Mouse (Mus musculus) thymus, postnatal 36 days (tissue): ENCODE results near the gene Lep.

Source experiments
- DNase-seq, 2 experiments: peaks; one replicate each; pipeline ENCODE4 v3.0.0; 2022; ENCODE audit warnings: mixed read lengths in 2 of 2

Gene Lep

DNA sequence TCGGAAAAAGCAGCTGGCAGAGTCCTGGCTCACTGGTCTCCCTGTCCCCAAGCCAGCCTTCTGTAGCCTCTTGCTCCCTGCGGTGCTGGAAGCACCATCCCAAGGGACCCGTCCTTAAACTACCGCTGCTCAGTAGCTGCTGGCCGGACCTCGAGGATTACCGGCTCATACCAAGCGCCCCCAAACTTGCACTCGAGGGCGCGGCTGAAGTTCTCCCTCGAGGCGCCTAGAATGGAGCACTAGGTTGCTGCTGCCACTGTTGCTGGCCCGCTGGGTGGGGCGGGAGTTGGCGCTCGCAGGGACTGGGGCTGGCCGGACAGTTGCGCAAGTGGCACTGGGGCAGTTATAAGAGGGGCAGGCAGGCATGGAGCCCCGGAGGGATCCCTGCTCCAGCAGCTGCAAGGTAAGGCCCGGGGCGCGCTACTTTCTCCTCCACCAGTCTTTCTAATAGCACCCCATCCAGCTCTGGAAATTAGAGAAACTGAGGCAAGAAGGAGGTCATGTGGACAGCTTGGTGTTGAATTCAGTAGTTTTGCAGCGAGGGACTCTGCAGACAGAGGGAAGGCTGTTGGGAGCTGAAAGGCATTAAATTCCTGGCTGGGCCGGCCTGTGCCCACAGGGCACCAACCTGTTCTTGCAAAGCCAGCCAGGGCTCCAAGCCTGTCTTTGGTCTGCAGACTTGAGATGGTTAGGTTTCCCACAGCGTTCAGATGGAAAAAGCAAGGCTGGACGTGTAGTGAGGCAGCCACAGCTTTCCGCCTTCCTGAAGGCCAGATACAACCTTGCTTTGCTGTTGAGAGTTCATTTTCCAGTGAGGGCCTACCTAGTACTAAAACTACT lies at the start of gene Lep:
TSS of gene Lep (plus strand) at position 375 of the 840 bp plus-strand sequence.
- DNase-seq = no peak

DNA sequence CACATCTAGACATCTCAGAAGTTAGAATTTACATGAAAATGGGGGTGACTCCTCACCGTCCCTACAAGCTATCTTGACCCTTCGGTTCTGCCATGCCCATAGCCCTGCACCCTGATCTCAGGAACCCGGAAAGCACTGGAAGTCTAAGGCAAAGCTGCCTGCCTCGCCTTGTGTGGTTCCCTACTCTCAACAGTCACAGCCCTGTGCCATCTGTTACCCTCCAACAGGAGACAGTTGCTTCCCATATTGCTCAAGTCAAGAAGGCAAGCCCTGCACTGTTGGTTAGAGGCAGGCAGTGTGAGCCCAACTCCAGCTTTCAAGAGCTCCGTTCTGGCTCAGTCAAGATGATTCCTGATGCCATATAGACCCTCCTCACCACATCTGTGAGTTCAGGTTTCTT lies 48.4 kb upstream of the Lep start:
- no peak for DNase-seq

DNA sequence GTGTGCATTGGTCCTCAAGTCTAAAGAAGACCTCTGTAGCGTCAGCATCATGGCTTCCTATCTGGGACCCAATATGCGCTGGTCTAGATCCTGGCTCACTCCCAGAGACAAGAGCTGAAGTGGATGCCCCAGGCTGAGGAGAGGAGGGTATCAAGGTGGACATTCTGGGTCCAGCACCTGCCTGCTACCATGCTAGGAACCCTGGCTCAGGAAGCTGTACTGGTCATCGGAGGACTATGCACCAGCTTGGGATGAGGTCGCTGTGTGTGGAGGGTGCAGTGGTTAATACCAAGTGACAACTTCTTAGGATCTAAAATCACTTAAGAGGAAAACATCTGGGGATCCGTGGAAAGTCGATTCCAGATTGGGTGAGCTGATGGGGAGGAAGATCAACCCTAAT lies 46.8 kb upstream of the Lep start:
- DNase-seq = no peak

DNA sequence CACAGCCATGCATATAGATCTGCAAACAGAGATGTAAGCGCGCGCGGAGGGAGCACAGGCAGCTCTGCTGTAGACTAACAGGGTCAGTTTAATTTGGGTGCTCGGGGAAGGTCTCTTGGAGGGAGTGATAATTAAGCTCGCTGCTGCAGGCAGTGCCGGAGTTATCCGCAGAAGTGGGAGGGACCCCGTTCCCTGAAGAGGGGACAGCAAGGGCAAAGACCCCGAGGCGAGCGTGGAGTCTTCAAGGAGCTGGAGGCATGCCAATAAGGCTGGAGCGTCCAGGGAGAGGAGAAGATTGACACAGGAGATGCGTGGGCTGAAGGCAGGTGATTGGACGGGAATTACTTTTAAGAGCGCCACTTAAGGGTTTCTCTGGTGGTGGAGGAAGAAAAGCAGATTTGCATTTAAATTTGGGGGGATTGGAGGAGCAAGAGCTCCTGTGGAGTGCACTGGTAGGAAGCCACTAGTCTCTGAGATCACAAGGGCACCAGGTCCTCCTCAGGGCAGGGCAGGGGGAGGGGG lies 43.1 kb upstream of the Lep start:
- DNase-seq = no peak

DNA sequence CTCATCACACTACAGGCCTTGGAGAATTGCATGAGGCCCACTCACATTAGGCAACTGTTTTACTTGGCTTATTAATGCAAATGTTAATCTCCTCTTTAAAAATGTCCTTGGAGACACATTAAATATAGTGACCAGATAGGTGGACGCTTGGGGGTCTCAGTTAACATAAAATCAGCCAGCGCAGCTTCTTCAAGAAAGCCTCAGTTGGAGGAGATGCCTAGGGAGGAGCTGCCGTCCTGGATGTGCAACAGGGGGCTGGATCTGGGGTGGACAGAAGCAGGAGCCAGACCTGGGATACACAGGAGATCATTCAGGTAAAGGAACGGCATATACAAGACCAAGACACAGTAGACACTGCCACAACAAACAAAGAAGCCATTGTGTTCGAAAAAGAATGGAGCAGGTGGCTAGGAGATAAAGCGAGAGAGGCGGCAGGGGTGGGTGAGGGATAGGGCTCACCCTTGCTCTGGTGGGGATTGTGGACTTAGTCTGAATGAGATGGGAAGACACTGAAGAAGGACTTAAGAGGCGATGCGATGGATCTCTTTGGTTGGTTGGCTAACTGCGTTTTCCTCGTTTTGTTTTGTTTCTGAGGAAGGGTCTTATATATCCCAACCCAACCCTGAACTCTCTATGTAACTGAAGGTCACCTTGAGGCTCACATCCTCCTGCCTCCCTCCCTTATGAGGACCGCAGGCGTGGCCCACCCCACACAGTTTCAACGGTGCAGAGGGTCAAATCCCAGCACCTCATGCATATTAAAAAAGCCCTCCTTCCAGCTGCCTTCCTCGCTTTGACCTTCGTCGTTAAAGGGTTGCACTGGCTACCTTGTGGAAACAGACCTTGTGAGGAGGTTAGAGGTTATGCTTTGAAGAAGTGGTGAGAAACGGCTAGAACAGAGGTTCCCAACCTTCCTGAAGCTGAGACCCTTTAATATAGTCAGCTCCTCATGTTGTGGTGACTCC lies 40.0 kb upstream of the Lep start:
- DNase-seq = no peak

DNA sequence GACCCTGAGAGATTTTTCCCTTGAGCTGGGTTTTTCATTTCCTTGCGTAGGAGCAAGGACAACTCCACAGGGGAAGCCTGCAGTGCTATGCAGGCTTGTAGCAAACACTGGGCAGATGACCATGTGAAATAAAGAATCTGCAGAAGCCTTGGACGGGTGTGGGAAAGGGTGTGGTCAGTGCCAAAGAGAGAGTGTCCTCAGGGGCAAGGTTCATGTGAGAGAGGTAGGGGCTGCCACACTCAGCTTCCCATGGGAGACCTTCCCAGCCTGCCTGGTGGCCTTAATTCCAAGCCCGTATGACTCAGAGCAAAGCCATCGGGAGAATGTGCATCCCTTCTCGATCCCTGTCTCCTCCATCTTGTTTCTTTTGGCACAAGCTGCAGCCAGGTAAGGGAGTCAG lies 39.1 kb upstream of the Lep start:
- no peak for DNase-seq

DNA sequence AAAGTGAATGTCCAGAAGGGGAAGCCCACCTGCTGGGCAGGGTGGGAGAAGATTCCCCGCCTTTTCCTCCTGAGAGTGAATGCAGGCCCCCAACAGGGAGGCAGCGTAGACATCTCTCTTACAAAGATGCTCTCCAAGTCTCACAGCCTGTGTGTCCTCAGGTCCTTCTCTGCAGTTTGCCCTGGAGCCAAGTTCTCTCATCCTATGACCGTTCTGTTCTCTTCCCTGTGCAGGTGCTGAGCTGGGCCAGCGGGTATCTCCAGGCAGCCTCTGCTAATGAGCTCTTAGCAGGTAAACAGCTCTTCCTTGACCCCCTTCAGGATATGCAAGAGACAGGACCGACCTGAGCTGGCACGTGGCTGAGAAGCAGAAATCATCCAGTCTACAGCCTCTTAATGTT lies 38.5 kb upstream of the Lep start:
- DNase-seq = no peak

DNA sequence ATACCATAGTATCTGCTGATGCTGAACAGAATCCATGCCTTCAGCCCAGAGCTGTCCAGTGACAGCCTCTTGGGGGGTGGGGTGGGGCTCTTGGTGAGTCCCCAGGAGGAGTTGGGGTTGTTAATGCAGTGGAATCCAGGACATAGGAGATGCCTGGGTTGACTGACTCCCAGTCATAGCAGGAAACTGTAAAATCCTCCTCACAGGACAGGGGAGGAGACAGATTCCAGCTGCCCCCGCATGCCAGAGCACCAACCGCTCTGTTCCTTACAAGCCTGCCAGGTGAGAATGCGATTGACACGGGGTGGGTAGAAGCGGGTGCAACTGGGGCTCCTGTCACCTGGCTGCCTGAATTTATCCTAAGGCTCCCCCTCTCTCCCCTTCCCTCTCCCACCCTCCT lies 37.9 kb upstream of the Lep start:
- no peak for DNase-seq

DNA sequence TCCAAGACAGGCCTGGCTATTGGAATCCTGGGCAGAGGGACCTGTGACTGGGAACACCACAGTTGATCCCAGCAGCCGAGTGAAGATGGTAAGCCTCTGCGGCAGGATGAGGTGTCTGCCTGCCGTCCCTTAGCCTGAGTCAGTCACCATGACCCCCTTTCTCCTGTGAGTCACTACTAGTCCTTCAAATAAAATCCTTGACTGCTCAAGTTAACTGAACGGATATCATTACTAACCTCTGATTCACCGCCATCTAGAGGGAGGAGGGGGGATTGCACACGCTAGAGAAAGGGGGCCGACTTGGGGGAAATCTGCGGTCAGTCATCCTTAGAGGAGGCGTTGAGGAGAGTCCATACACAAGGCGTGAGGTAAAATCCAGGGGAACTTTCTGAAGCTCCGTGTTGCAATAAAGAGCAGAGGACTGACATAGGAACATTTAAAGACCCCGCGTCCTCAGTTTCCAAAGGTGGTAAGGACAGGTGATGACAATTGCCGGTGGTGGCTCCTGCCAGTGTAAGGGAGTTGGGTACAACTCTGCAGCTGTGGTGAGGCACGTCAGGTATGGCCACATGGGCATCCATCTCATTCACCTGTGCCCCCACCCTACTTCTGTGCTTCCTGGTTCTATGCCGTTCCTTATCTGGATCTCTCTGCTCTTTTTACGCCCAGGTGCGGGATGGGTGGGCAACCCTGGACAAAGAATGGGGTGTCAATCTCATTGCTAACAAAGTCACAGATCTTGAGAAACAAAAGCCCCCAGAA lies 36.6 kb upstream of the Lep start:
- DNase-seq = peak; percentile 48 to 54

DNA sequence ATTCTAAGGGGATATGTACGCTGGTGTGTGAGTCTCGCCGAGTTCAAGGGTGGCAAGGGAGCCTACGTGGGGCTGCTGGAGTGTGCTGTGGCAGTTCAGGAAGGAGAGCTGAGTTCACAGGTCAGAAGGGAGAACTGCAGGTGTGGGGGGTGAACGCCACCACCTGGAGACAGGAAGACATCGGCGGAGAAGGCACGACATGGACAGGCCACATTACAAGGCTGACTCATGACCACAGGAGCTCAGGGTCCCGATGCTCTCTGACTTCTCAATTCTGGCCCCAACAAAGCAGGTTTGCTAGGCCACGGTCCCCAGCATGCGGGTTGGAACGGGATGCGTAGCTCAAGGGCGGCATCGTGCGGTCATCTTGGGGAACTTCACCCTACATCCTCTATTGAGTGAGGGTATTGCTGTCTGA lies 36.0 kb upstream of the Lep start:
- DNase-seq = peak; percentile 47 to 60

DNA sequence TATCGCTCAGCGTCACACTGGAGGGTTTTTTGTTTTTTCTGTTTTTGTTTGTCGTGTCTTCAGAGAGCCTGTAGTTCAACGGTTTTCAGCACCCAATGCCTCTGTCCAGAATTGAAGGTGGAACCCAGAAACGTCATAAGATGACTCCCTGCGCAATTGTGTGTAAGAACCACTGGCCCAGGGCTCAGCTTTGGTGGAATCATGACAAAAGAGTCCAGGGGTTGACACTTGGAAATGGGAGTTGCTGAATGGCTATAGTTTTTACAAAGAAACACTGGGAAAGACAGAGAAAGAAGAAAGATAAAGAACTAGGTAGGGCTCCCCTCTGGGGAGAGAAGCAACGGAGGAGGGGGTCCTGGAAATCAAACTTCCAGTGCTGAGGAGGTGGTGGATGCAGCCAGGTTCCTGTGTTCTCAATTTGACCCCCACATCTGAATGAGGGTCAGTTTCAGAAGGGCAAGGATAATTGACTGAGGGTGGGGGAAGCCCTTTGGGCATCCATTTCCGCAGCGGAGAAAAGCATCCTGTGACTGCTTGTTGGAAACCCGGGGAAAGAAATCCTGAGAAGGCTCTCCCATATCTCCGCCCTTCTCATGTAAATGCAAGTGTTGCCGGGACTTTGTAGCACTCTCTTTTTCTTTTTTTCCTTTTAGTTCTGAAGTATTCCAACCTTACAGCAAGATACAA lies 34.1 kb upstream of the Lep start:
- no peak for DNase-seq

DNA sequence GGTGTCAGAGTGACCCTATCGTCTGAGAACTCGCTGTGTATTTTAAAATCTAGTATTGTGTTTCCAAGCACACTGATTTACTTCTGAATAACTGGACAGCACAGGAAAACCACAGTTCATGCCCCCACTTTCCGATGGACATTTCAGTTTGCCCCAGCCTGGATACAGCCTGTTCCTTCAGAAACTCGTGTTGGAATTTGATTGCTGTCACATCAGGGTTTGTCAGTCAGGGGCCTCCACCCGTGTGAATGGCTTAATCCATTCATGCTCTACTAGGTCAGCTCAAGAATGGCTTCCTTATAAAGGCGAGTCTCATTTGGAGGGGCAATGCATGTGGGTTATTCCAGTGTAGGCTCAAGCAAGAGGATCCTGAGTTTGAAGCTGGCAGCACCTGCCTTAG lies 33.3 kb upstream of the Lep start:
- DNase-seq = no peak

DNA sequence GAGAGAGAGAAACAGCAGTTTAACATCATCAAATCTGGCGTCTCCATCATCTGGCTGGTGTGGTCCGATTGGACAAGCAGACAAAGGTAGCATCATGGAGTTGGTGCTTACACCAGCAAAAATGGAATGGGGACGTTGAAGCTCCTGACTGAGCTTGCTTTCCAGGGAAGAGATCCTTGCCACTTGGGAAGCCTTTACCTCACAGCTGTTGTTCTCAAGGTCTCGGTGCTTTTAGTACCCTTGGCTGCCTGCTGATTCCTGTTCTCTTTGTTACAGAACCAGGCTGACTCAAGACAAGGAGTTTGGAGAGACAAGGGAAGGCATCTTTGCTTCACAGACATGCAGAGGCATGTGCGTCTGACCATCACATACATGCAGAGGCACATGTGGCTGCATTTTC lies 31.9 kb upstream of the Lep start:
- no peak for DNase-seq

DNA sequence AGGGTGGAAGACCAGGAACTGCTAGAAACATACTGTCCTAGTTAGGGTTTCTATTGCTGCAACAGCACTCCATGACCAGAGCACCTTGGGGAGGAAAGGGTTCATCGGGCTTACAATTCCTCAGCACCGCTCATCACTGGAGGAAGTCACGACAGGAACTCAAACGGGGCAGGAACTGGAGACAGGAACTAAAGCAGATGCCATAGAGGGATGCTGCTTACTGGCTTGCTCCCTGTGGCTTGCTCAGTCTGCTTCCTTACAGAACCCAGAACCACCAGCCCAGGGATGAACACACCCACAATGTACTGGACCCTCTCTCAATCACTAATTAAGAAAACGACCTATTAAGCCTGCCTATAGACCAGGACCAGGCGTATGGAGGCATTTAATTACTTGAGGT lies 30.5 kb upstream of the Lep start:
- no peak for DNase-seq

DNA sequence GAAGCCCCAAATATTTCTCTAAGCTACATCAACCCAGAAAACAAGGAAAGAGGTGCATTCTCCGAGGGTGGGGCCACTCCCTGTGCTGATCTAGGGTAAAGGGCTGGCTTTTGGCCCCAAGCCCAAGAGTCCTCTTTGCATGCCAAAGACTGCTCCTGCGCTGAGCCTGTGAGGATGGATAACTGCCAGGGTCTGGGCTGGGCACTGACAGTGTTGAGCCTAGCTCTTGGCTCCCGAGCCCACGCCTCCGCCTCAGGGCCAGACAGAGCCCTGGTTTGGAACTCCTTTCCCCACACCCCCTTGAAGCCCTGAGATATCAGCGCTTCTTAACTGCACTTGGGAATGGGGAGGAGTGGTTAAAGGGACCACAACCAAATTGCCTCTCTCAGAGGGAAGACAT lies 28.8 kb upstream of the Lep start:
- no peak for DNase-seq

DNA sequence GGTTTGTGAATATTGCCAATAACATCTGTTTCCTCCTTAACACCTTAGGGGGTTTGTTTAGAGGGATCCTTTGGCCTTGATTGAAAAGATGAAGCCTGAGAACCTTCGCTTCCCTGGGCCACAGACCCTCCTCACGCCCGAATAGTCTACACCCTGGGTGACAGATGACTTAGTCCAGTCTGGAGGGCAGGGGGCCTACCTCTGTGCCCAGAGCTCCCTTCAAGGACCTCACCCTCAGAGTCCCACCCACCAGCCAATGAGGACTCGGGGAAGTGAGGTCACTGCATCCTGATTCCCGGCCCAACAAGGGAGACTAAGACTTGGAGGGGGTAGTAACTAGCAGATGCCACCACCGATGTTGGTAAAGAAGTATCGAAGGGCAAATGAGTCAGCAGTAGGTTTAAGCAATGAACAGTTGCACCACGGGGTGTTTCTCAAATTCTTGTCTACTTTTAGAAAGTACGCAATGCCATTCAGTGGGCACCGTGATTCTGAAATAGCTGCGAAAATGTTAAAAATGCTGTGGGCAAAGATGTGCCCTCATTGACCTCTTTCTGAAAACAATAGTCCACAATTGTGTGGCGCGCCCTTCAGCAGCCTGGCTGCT lies 28.2 kb upstream of the Lep start:
- DNase-seq = no peak

DNA sequence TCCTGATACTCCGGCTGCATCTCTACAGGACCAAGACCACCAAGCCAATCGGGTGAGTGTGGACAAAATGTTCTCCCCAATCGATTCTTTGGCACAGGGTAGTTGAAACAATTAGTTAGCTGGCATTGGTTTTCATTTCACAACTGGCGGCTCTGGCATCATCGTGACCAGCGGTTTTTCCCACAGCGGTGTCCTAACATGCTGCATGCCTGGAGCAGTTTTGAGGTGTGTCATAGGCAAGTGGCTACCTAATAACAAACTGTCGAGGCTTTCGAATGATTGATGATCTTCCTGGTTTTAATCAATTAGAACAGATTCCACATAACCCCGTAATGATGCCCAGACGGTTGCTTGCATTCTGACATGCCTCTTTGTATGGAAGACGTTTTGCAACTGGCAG lies 27.6 kb upstream of the Lep start:
- DNase-seq = no peak

DNA sequence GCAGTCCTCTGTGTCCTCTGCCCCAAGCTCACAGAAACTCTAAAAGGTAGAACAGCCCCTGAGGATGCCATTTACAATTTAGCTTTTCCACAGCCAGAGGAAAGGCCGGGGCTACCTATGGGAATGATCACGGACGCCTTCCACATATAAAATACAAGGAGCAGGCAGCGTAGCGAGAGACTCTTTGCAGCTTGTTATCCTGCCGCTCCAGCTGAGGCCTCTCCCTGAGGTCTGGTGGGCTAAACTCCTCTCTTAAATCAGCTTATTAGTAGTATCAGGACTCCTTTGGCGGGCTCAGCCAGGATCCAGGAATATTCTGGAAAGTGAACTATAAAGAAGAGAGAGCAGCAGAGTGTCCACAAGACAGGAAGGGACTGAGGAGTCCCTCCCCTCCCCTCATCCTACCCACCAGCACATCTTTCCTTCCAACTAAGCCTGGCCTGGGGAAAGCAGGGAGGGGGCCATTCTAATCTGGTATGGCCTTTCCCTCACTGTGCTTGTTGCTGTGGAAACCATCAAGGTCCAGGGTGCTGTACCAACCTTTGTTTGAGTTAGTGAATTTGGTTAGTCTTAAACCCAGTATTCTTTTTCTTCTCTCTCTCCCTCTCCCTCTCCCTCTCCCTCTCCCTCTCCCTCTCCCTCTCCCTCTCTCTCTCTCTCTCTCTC lies 25.9 kb upstream of the Lep start:
- no peak for DNase-seq

DNA sequence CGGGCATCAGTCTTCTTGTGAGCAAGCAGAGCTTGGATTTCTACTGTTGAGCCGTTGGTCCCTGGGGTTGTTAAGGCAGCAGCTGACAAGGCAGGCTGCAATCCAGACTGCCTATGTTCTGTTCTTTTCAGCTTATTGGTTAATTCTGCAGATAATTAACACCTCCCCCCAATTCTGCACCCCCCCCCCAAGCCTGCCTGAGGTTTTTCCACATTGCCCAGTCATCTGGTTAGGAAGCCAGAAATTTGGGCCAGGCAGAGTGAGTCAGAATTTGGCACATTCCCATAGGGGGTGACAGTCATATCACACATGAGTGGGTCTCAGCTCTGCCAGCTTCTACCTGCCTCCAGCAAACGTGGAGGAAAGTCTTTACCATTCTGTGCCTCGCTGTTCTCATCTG lies 23.3 kb upstream of the Lep start:
- no peak for DNase-seq

DNA sequence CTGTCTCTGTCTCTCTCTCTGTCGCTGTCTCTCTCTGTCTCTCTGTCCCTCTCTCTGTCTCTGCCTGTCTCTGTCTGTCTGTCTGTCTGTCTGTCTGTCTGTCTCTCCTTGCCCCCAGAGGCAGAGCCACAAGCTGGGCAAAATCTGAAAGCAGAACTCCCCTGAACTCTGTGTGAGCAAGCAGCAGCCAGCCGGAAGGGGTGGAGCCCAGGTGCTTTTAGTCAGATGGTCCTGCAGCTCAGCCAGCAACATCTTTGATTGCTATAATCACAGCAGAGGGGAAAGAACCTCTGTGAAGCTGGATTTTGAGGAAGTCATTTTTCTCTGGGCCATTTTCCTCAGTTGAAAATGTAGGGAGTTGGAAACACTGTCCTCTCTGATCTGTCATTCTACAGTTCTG lies 19.8 kb upstream of the Lep start:
- no peak for DNase-seq

DNA sequence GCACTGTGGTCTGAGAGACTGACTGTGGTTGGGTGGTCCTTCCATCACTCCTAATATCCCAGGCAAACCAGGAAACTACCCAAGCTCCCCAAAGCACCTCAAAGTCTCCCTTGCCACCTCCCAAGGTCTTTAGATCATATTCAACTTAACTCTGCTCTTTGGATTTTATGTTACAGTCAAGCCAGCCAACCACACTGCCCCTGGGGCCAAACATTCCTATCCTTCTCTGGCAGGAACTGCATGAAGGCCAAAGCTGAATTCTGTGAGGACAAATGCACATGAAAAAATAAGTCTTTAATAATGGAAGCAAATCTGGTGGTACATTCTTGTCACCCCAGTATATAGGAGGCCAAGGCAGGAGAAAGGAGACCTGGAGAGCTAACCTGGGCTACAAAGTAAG lies 16.0 kb upstream of the Lep start:
- DNase-seq = no peak
